Mouse (Mus musculus) hindbrain, embryonic 13.5 days (tissue): ENCODE measurements at regions not wholly inside any gene's neighbourhood (a gene's known extent, or its start where the extent isn't known, plus 50 kb on each side); places are given as distances from the start of the nearest gene placed in this dataset.

ENCODE experiments used
- ATAC-seq: fragments of 200-750 bp; cut with Nextera tagmentation; 2 replicates; pipeline ENCODE4 v1.8.0; 2017; ENCODE audit warnings: moderate TSS enrichment; ENCODE audit not compliant: low FRiP score
- H3K27ac ChIP-seq: fragments of 300-500 bp; sonication (generic); 2 replicates; pipeline ENCODE4 v1.5.1; 2015; ENCODE audit warnings: inconsistent platforms, mild to moderate bottlenecking, moderate library complexity
- H3K27me3 ChIP-seq: fragments of 300-500 bp; sonication (generic); 2 replicates; pipeline ENCODE4 v1.6.1; 2015; ENCODE audit warnings: mild to moderate bottlenecking, inconsistent platforms
- H3K36me3 ChIP-seq: fragments of 300-500 bp; sonication (generic); 2 replicates; pipeline ENCODE4 v1.6.1; 2015; ENCODE audit warnings: mild to moderate bottlenecking, inconsistent platforms
- H3K4me1 ChIP-seq: fragments of 300-500 bp; sonication (generic); replicated peaks from 2 replicates; pipeline ENCODE4 v1.6.1; 2015; ENCODE audit warnings: inconsistent platforms
- H3K4me2 ChIP-seq: fragments of 300-500 bp; sonication (generic); 2 replicates; pipeline ENCODE4 v1.6.1; 2015; ENCODE audit warnings: inconsistent platforms, mild to moderate bottlenecking, moderate library complexity
- H3K4me3 ChIP-seq: fragments of 300-500 bp; sonication (generic); 2 replicates; pipeline ENCODE4 v1.5.1; 2015; ENCODE audit warnings: mild to moderate bottlenecking, inconsistent platforms
- H3K9ac ChIP-seq: fragments of 300-500 bp; sonication (generic); 2 replicates; pipeline ENCODE4 v1.6.1; 2015; ENCODE audit warnings: mild to moderate bottlenecking, inconsistent platforms
- H3K9me3 ChIP-seq: fragments of 300-500 bp; sonication (generic); 2 replicates; pipeline ENCODE4 v1.6.1; 2016; ENCODE audit warnings: inconsistent platforms
- WGBS: fragments of 180-500 bp; shearing (Covaris S2); methylation state at CpG from one replicate; pipeline ENCODE4 v1.1.7; 2015; 5-methylcytosine and 5-hydroxymethylcytosine counted together

DNA sequence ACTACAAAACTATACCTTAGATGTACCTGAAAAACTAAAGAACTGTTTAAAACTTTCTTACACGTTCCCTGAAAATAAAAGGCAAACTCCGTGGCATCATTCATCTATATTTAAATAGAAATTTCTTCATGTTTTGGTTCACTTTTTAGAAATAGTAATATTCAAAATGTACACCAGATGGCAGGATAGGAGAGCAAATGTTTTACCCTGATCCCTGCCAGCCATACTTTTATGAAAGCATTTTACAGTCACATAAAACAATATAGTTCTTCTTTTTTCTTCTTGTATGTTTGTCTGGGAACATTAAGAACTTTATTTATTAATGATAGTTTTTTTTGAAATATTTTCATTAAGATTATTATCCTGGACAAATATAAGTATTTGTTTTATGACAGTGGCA, 68.5 kb downstream of the 4921530L21Rik start:
- no peak overlapping the region for H3K4me2 ChIP-seq
- 73% methylated on average over 2 of the region's 2 CpGs for WGBS
- H3K9ac ChIP-seq = no peak overlapping the region
- no peaks in the 10 kb centered on the region for H3K36me3 ChIP-seq
- no peaks in the 10 kb centered on the region for H3K4me1 ChIP-seq
- H3K4me3 ChIP-seq = no peak overlapping the region
- H3K27ac ChIP-seq = no peak overlapping the region
- H3K27me3 ChIP-seq = no peaks in the 10 kb centered on the region
- no peaks in the 10 kb centered on the region for H3K9me3 ChIP-seq
- ATAC-seq = no peak

GRCm38 (mm10) chr14:95956056-95956729, 75.1 kb downstream of the 4921530L21Rik start:
- H3K4me3 ChIP-seq = no peak overlapping the region
- no peaks in the 10 kb centered on the region for H3K27me3 ChIP-seq
- no peak overlapping the region for H3K9ac ChIP-seq
- 74% methylated on average over 7 of the region's 7 CpGs for WGBS
- no peak for ATAC-seq
- H3K4me2 ChIP-seq = no peak overlapping the region
- H3K4me1 ChIP-seq = no peaks in the 10 kb centered on the region
- H3K27ac ChIP-seq = no peak overlapping the region
- H3K9me3 ChIP-seq = no peaks in the 10 kb centered on the region
- no peaks in the 10 kb centered on the region for H3K36me3 ChIP-seq

- Histone ChIP-seq H3K4me2 (no peak overlapping the region), H3K9ac (no peak overlapping the region), H3K27ac (no peak overlapping the region), H3K4me3 (no peak overlapping the region), H3K4me1 (no peaks in the 10 kb centered on the region), H3K36me3 (no peaks in the 10 kb centered on the region), H3K27me3 (no peaks in the 10 kb centered on the region), H3K9me3 (no peaks in the 10 kb centered on the region)
- ATAC-seq = no peak
- WGBS = 81% methylated on average over 2 of the region's 2 CpGs
Measured at GRCm38 (mm10) chr14:95984021-95984420, 103.0 kb downstream of the 4921530L21Rik start.

GRCm38 (mm10) chr14:95998356-95998755, 117.3 kb downstream of the 4921530L21Rik start:
- WGBS = 24% methylated on average over 1 of the region's 1 CpGs
- no peaks in the 10 kb centered on the region for H3K9me3 ChIP-seq
- 0 out of 2 replicates have a peak, but pooled peaks have one; percentile 28 for ATAC-seq
- no peaks in the 10 kb centered on the region for H3K4me1 ChIP-seq
- no peak overlapping the region for H3K4me3 ChIP-seq
- H3K9ac ChIP-seq = no peak overlapping the region
- no peaks in the 10 kb centered on the region for H3K27me3 ChIP-seq
- H3K36me3 ChIP-seq = no peaks in the 10 kb centered on the region
- no peak overlapping the region for H3K4me2 ChIP-seq
- no peak overlapping the region for H3K27ac ChIP-seq

- Histone ChIP-seq H3K27me3 (no peaks in the 10 kb centered on the region), H3K4me1 (no peaks in the 10 kb centered on the region), H3K4me2 (no peak overlapping the region), H3K36me3 (no peaks in the 10 kb centered on the region), H3K9ac (no peak overlapping the region), H3K9me3 (no peaks in the 10 kb centered on the region), H3K27ac (no peak overlapping the region), H3K4me3 (no peak overlapping the region)
- 89% methylated on average over 2 of the region's 2 CpGs for WGBS
- no peak for ATAC-seq
Measured at GRCm38 (mm10) chr14:96021646-96022045, 140.6 kb downstream of the 4921530L21Rik start.
